In genomic region chr2:61284706-61285105, GRCm38 (mm10) we compare ENCODE assay signal across 26 mouse cellular contexts.
DNase-seq lines count a peak whose midpoint lies in the region; ATAC-seq lines count a peak whose summit lies in the region.
"Had no signal": no experiment of that assay in that cellular context is flagged by ENCODE, and none has a peak within 500 bp of the region (broad histone marks: within the 10 kb centered on the region; RNA-seq: fewer than 3 reads in every experiment).

No protein-coding gene starts in this region.

- ATAC-seq in frontal cortex, adult (ENCODE audit: low TSS enrichment), result peak; percentile 18; the same call in 1 of the 2 replicates
- no peak for ATAC-seq in neural tube, embryonic 13.5 days (ENCODE audit: low read depth)
- ATAC-seq: intestine, embryonic 15.5 days; midbrain, embryonic 16.5 days had no signal

- no peak overlapping the region for H3K27ac ChIP-seq in neural tube, embryonic 13.5 days (replicated peaks)
- H3K27ac ChIP-seq: embryonic facial prominence, embryonic 12.5 days; hindbrain, embryonic 10.5 days; intestine, embryonic 15.5 days; liver, embryonic 15.5 days; midbrain, embryonic 10.5 days had no signal

- DNase-seq in frontal cortex, postnatal 25 days (ENCODE audit: low spot score in 2 of 2), result no peak
- no peak for DNase-seq in neural tube, embryonic 10.5 days (ENCODE audit: extremely low spot score, low spot score)
- peak; percentile 36 for DNase-seq in MN1 (ENCODE audit: low spot score)
- no peak for DNase-seq in layer of hippocampus, postnatal 25 days (ENCODE audit: extremely low spot score in 1 of 2, low spot score in 1 of 2)
- DNase-seq in urinary bladder, adult 18-20 months (ENCODE audit: low spot score in 2 of 2), result no peak
- DNase-seq: adrenal gland, adult 8-10 months; B cell, adult 2 months; cerebellum, adult 11 months; cerebellum, adult 9-11 months; embryo, embryonic 11 days; heart, postnatal 14 days; kidney, adult 8-10 months; retina, postnatal 1 day; right cerebral cortex, postnatal 25 days; spleen, adult 18-20 months; thymus, postnatal 14 days had no signal

- H3K4me3 ChIP-seq in neural tube, embryonic 13.5 days, result no peak overlapping the region
- H3K4me3 ChIP-seq: embryonic facial prominence, embryonic 12.5 days; hindbrain, embryonic 10.5 days; intestine, embryonic 15.5 days; liver, embryonic 15.5 days; midbrain, embryonic 10.5 days had no signal

- no peaks in the 10 kb centered on the region for H3K27me3 ChIP-seq in neural tube, embryonic 13.5 days
- H3K27me3 ChIP-seq: CH12.LX; embryonic facial prominence, embryonic 12.5 days; intestine, embryonic 15.5 days; liver, embryonic 15.5 days had no signal

- H3K4me1 ChIP-seq in neural tube, embryonic 13.5 days (replicated peaks), result peaks cover 12% of the 10 kb centered on the region
- H3K4me1 ChIP-seq: hindbrain, embryonic 10.5 days; intestine, embryonic 15.5 days; liver, embryonic 15.5 days; midbrain, embryonic 10.5 days had no signal

- no peaks in the 10 kb centered on the region for H3K9me3 ChIP-seq in neural tube, embryonic 13.5 days
- H3K9me3 ChIP-seq: embryonic facial prominence, embryonic 12.5 days; hindbrain, embryonic 10.5 days; intestine, embryonic 15.5 days; liver, embryonic 15.5 days; midbrain, embryonic 10.5 days had no signal

- 67% methylated on average over 6 of the region's 6 CpGs for WGBS in neural tube, embryonic 13.5 days

- H3K36me3 ChIP-seq in neural tube, embryonic 13.5 days, result no peaks in the 10 kb centered on the region
- H3K36me3 ChIP-seq: embryonic facial prominence, embryonic 12.5 days; hindbrain, embryonic 10.5 days; intestine, embryonic 15.5 days; liver, embryonic 15.5 days; midbrain, embryonic 10.5 days had no signal

- no peak overlapping the region for H3K9ac ChIP-seq in neural tube, embryonic 13.5 days
- H3K9ac ChIP-seq: embryonic facial prominence, embryonic 12.5 days; intestine, embryonic 15.5 days; liver, embryonic 15.5 days; lung, embryonic 14.5 days had no signal

- H3K4me2 ChIP-seq in neural tube, embryonic 13.5 days, result 0 out of 2 replicates have a peak overlapping the region, but pooled peaks have one; percentile 46
- H3K4me2 ChIP-seq: intestine, embryonic 15.5 days; liver, embryonic 15.5 days had no signal
